Mouse (Mus musculus) liver, embryonic 16.5 days (tissue): ENCODE measurements around the gene L3hypdh. TPM values are rescaled to one million over a fixed set of nuclear protein-coding genes. Genes with fewer than 3 reads are reported as not detected.
"Not testable (repeated sequence)": the region's sequence is repeated elsewhere in the genome, so short reads cannot be mapped to it uniquely, and the experiment has no call there.

Experiments
- ATAC-seq: fragments of 200-750 bp; cut with Nextera tagmentation; 2 replicates; pipeline ENCODE4 v1.8.0; 2017; ENCODE audit warnings: low read depth, mild to moderate bottlenecking, moderate number of reproducible peaks, moderate library complexity
- H3K27ac ChIP-seq: fragments of 300-500 bp; sonication (generic); 2 replicates; pipeline ENCODE4 v1.5.1; 2014; ENCODE audit warnings: mild to moderate bottlenecking, low read length
- H3K27me3 ChIP-seq: fragments of 300-500 bp; sonication (generic); 2 replicates; pipeline ENCODE4 v1.6.1; 2014; ENCODE audit warnings: low read depth, low read length, mixed read lengths; ENCODE audit not compliant: control insufficient read depth, insufficient read depth
- H3K36me3 ChIP-seq: fragments of 300-500 bp; sonication (generic); 2 replicates; pipeline ENCODE4 v1.6.1; 2014; ENCODE audit warnings: mild to moderate bottlenecking; ENCODE audit not compliant: control insufficient read depth, insufficient read depth
- H3K4me1 ChIP-seq: fragments of 300-500 bp; sonication (generic); 2 replicates; pipeline ENCODE4 v1.6.1; 2014; ENCODE audit warnings: low read depth, low read length, mixed read lengths; ENCODE audit not compliant: control insufficient read depth
- H3K4me2 ChIP-seq: fragments of 300-500 bp; sonication (generic); 2 replicates; pipeline ENCODE4 v1.6.1; 2014; ENCODE audit warnings: low read depth, low read length, mixed read lengths
- H3K4me3 ChIP-seq: fragments of 300-500 bp; sonication (generic); 2 replicates; pipeline ENCODE4 v1.5.1; 2014; ENCODE audit warnings: low read depth, mild to moderate bottlenecking, low read length
- H3K9ac ChIP-seq: fragments of 300-500 bp; sonication (generic); 2 replicates; pipeline ENCODE4 v1.6.1; 2014; ENCODE audit warnings: low read depth, low read length
- H3K9me3 ChIP-seq: fragments of 300-500 bp; sonication (generic); replicated peaks from 2 replicates; pipeline ENCODE4 v1.6.1; 2016; ENCODE audit warnings: low read length; ENCODE audit not compliant: control insufficient read depth
- WGBS: fragments of 180-500 bp; shearing (Covaris S2); extraction: QIAGEN DNeasy Blood & Tissue Kit; methylation state at CpG from one replicate; pipeline ENCODE4 v1.1.7; 2014; ENCODE audit not compliant: insufficient replicate concordance; 5-methylcytosine and 5-hydroxymethylcytosine counted together
- polyA plus RNA-seq: library from polyadenylated mRNA; unstranded; fragments of >200 nt; fragmentation: Nextera tagmentation; extraction: Ambion mirVana; gene quantifications from 2 replicates; pipeline ENCODE4 v1.2.1, GENCODE M21; 2015

L3hypdh gene
- polyA plus RNA-seq, 1 experiment from 2014 or later: 10.2 TPM

DNA sequence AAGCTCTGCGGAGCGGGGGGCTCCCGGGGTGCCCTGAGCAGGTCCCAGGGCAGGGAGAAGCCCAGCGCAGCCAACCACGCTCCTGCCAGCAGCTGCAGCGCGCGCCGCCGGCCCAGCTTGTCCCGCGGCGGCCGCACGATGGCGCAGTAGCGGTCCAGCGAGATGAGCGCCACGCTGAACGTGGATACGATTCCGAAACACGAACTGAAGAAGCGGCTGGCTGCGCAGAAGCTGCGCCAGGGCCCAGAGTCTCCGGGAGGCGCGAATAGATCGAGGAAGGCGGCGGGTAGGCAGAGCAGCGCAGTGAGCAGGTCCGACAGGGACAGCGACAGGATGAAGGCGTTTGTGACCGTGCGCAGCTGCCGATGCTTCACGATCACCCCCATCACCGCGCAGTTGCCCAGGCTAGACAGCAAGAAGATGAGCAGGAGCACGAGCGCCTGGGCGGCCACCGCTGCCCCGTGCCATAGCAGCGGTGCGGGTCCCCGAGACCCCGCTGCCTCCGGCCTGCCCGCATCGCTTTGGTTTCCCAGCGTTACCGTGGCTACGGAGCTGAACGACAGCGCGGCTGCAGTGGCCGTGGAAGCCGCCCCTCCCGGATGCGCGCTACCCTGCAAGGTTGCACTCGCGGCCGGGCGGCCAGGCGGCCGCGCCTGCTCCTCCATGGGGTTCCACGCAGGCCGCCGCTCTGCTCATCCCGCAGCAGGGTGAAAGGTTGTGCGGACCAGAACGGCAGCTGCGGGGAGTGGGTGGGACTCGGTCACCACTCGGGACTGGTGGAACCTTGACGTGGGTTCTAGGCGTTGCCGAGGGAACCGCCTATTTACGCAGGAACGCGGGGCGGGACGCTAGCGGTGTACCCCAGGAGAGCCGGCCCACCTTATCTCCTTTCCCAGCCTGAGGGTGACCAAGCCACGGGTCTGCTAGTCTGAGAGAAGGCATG, 14.6 kb downstream of the L3hypdh start, which contains the start of gene Gpr135:
Gene Gpr135 (minus strand): TSS at position 799 of the 943 bp plus-strand sequence.
- WGBS: under 1% methylated on average over 94 of the region's 94 CpGs

DNA sequence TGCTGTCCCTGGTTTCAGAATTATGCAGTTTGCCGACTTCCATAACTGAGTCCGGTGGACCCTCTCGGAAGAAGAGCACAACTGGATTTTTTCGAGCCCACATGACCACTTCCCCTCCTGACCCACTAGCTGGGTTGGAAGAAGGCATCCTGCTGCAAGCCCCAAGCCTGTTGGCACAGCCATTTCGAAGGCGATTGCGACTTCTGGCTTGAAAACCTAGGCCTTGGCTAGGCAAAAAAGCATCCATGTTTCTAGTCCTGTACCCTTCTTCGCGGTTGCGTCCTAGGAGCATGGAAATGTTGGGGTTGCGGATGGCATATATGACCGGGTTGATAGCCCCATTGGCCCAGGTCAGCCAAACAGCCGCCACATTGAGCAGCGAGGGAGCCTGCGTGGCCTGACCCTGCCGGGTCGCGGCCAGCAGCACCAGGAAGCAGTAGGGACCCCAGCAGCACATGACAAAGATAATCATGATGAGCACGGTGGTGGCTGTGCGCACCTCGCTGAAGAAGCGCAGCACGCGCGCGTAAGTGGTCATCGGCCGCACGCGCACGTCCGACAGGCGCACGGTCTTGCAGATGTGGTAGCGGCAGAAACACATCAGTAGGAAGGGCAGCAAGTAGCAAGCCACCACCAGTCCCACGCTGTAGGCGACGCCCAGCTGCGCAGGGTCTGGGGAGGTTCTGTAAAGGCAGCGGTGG, 15.5 kb downstream of the L3hypdh start:
- Histone ChIP-seq H3K9ac (no peak overlapping the region; the same call in 1 of the 2 replicates), H3K36me3 (peaks cover 2% of the 10 kb centered on the region; the same call in 1 of the 2 replicates), H3K9me3 (no peaks in the 10 kb centered on the region), H3K4me3 (peak overlapping the region; percentile 63), H3K27me3 (peaks cover 28% of the 10 kb centered on the region), H3K4me2 (peak overlapping the region; percentile 80), H3K4me1 (peaks cover 4% of the 10 kb centered on the region), H3K27ac (no peak overlapping the region)
- WGBS: 5% methylated on average over 40 of the region's 40 CpGs
- peak; percentile 11; the same call in 1 of the 2 replicates for ATAC-seq

More for the DNA sequence above, 14.6 kb downstream of the L3hypdh start, which contains the start of gene Gpr135:
- peak; percentile 70 for ATAC-seq
- Histone ChIP-seq H3K36me3 (peaks cover 4% of the 10 kb centered on the region; the same call in 1 of the 2 replicates), H3K4me1 (peaks cover 4% of the 10 kb centered on the region), H3K4me3 (peak within 1 kb of the TSS; percentile 63), H3K27ac (no peak within 1 kb of the TSS), H3K9me3 (no peaks in the 10 kb centered on the region), H3K27me3 (peaks cover 28% of the 10 kb centered on the region), H3K9ac (no peak within 1 kb of the TSS; the same call in 1 of the 2 replicates), H3K4me2 (peak within 1 kb of the TSS; percentile 80)

GRCm38 (mm10) chr12:72057780-72058179, 27.5 kb downstream of the L3hypdh start:
- H3K27ac ChIP-seq: no peak overlapping the region
- no peak overlapping the region for H3K9ac ChIP-seq
- H3K4me3 ChIP-seq: no peak overlapping the region
- H3K4me1 ChIP-seq: no peaks in the 10 kb centered on the region
- H3K36me3 ChIP-seq: no peaks in the 10 kb centered on the region
- no peaks in the 10 kb centered on the region for H3K9me3 ChIP-seq
- H3K4me2 ChIP-seq: no peak overlapping the region
- H3K27me3 ChIP-seq: no peaks in the 10 kb centered on the region; the same call in 1 of the 2 replicates
- 69% methylated on average over 1 of the region's 1 CpGs for WGBS
- ATAC-seq: no peak

- H3K4me2 ChIP-seq: no peak overlapping the region
- H3K9me3 ChIP-seq: no peaks in the 10 kb centered on the region
- no peak overlapping the region for H3K27ac ChIP-seq
- H3K27me3 ChIP-seq: no peaks in the 10 kb centered on the region; the same call in 1 of the 2 replicates
- H3K36me3 ChIP-seq: no peaks in the 10 kb centered on the region
- H3K4me1 ChIP-seq: no peaks in the 10 kb centered on the region
- H3K9ac ChIP-seq: no peak overlapping the region
- ATAC-seq: no peak
- H3K4me3 ChIP-seq: no peak overlapping the region
- 43% methylated on average over 6 of the region's 6 CpGs for WGBS
Observed at GRCm38 (mm10) chr12:72053851-72054250, 31.4 kb downstream of the L3hypdh start.

- WGBS: 29% methylated on average over 6 of the region's 6 CpGs
- Histone ChIP-seq H3K4me3 (no peak overlapping the region), H3K27ac (no peak overlapping the region), H3K4me2 (no peak overlapping the region), H3K36me3 (no peaks in the 10 kb centered on the region), H3K9ac (no peak overlapping the region), H3K9me3 (no peaks in the 10 kb centered on the region), H3K27me3 (no peaks in the 10 kb centered on the region; the same call in 1 of the 2 replicates), H3K4me1 (no peaks in the 10 kb centered on the region)
- ATAC-seq: no peak
Observed at GRCm38 (mm10) chr12:72053303-72053702, 31.9 kb downstream of the L3hypdh start.

- H3K4me2 ChIP-seq: no peak overlapping the region
- WGBS: 62% methylated on average over 6 of the region's 6 CpGs
- no peaks in the 10 kb centered on the region for H3K4me1 ChIP-seq
- H3K36me3 ChIP-seq: no peaks in the 10 kb centered on the region
- H3K27me3 ChIP-seq: no peaks in the 10 kb centered on the region; the same call in 1 of the 2 replicates
- no peak overlapping the region for H3K4me3 ChIP-seq
- no peak overlapping the region for H3K9ac ChIP-seq
- ATAC-seq: no peak
- no peaks in the 10 kb centered on the region for H3K9me3 ChIP-seq
- no peak overlapping the region for H3K27ac ChIP-seq
Observed at GRCm38 (mm10) chr12:72052571-72052970, 32.7 kb downstream of the L3hypdh start.

DNA sequence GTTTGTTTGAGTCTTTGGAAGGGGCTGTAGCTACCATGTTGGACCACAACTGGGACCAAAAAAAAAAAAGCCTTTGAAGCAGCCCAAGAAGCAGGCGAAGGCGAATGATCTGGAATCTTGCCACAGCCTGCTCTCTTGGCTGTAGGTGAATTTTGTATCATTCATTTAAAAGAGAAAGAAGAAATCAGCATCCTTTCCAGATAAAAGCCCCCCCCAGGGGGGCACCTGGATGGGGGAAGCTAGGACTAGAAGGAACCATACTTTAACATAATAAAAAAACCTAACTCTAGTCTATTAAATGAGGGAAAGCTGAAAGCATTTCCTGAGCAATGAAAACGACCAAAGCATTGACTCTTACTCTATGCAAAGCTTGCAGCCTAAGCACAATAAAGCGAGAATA, 34.4 kb downstream of the L3hypdh start:
- Histone ChIP-seq H3K9me3 (no peaks in the 10 kb centered on the region), H3K4me2 (no peak overlapping the region), H3K9ac (no peak overlapping the region), H3K4me3 (no peak overlapping the region), H3K36me3 (no peaks in the 10 kb centered on the region), H3K27ac (no peak overlapping the region), H3K4me1 (no peaks in the 10 kb centered on the region), H3K27me3 (no peaks in the 10 kb centered on the region; the same call in 1 of the 2 replicates)
- 63% methylated on average over 4 of the region's 4 CpGs for whole genome bisulfite sequencing
- ATAC-seq: no peak

GRCm38 (mm10) chr12:72050156-72050555, 35.1 kb downstream of the L3hypdh start:
- H3K4me2 ChIP-seq, H3K4me3 ChIP-seq, H3K27me3 ChIP-seq, H3K9me3 ChIP-seq, H3K36me3 ChIP-seq, H3K4me1 ChIP-seq, H3K9ac ChIP-seq, ATAC-seq, H3K27ac ChIP-seq: not testable (repeated sequence)
- whole genome bisulfite sequencing: 68% methylated on average over 5 of the region's 5 CpGs
